Mouse (Mus musculus) forebrain, postnatal 0 days (tissue): Measurements from ENCODE around the gene Trim8. TPM values are rescaled to one million over a fixed set of nuclear protein-coding genes. Genes with fewer than 3 reads are reported as not detected.

Experiments
- ATAC-seq: fragments of 200-750 bp; cut with Nextera tagmentation; 2 replicates; pipeline ENCODE4 v1.8.0; 2017; ENCODE audit warnings: mild to moderate bottlenecking, moderate library complexity
- DNase-seq: peaks from one replicate; pipeline ENCODE4 v3.0.0-alpha.2; 2015
- H3K27ac ChIP-seq: fragments of 300-500 bp; sonication (generic); 2 replicates; pipeline ENCODE4 v1.5.1; 2014; ENCODE audit warnings: low read depth, mild to moderate bottlenecking, antibody characterized with exemption, low read length, moderate library complexity, mixed read lengths
- H3K27me3 ChIP-seq: fragments of 300-500 bp; sonication (generic); 2 replicates; pipeline ENCODE4 v1.6.1; 2014; ENCODE audit warnings: mild to moderate bottlenecking, low read length, mixed read lengths; ENCODE audit not compliant: insufficient read depth
- H3K36me3 ChIP-seq: fragments of 300-500 bp; sonication (generic); 2 replicates; pipeline ENCODE4 v1.6.1; 2014; ENCODE audit warnings: mild to moderate bottlenecking, moderate library complexity; ENCODE audit not compliant: insufficient read depth
- H3K4me1 ChIP-seq: fragments of 300-500 bp; sonication (generic); 2 replicates; pipeline ENCODE4 v1.6.1; 2014; ENCODE audit warnings: antibody characterized with exemption; ENCODE audit not compliant: insufficient read depth
- H3K4me2 ChIP-seq: fragments of 300-500 bp; sonication (generic); 2 replicates; pipeline ENCODE4 v1.6.1; 2014; ENCODE audit warnings: low read depth, mild to moderate bottlenecking, moderate library complexity
- H3K4me3 ChIP-seq: fragments of 300-500 bp; sonication (generic); 2 replicates; pipeline ENCODE4 v1.5.1; 2014; ENCODE audit warnings: low read depth, low read length, mixed read lengths
- H3K9ac ChIP-seq: fragments of 300-500 bp; sonication (generic); 2 replicates; pipeline ENCODE4 v1.6.1; 2014; ENCODE audit warnings: mild to moderate bottlenecking
- H3K9me3 ChIP-seq: fragments of 300-500 bp; sonication (generic); 2 replicates; pipeline ENCODE4 v1.6.1; 2016; ENCODE audit warnings: low read length
- CTCF ChIP-seq: sonication (generic); IDR thresholded peaks from 2 replicates; pipeline ENCODE4 v1.5.1; 2016; ENCODE audit warnings: antibody characterized with exemption, control low read depth, low read depth
- WGBS: fragments of 180-500 bp; shearing (Covaris S2); extraction: QIAGEN DNeasy Blood & Tissue Kit; methylation state at CpG from one replicate; pipeline ENCODE4 v1.1.7; 2014; 5-methylcytosine and 5-hydroxymethylcytosine counted together
- polyA plus RNA-seq: library from polyadenylated mRNA; unstranded; fragments of >200 nt; fragmentation: Nextera tagmentation; extraction: Ambion mirVana; gene quantifications from 2 replicates; pipeline ENCODE4 v1.2.1, GENCODE M21; 2015
- total RNA-seq: library from RNA; depleted of rRNA; stranded (reverse); fragments of >200 nt; gene quantifications from 2 replicates; pipeline ENCODE4 v1.2.3, GENCODE M21; 2014; rRNA removed

Trim8 gene
- total and polyA plus RNA-seq, 2 experiments from 2014 or later = 28.2 to 76.5 TPM

DNA sequence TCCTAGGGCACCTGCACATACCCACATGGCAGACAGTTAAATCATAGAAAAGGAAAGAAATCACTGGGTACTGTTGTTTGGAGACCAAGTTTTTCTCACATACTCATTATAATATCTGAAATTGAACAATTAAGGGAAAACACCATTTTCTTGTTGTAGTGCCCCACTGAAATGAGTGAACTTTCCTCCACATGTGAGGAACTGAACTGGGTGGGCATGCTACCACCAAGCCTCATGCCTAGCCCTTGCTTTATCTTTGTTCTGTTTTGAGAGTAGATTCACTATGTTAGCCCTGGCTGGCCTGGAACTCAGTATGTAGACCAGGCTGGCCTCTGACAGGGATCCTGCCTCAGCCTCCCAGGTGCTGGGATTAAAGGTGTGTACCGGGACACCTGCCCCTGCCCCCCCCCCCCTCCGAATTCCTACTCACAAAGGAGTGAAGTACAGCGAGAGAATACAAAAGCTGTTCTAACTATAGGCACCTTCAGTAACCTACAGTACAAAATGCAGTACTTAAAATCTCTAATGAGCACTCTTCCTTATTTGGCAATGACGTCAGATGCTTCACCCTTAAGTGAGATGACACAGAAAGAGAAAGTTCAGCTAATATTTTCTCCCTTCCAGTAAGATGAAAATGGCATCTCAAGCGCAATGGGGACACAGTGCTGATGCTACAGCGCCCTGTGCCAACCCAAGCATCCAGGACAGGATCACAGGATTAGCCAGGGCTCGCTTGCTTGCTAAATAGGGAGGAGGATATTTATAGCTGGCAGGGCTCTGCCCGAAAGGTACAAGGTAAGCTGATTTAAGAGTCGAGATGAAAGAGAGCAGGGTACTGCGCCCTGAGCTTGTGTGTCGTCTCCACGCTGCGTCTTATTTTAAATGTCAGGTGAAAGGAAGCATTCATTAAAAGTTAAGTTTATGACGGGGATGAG, 61.3 kb downstream of the Trim8 start:
- Histone ChIP-seq H3K36me3 (peaks cover 4% of the 10 kb centered on the region; the same call in 1 of the 2 replicates), H3K9ac (no peak overlapping the region), H3K27ac (peak overlapping the region; percentile 36), H3K27me3 (no peaks in the 10 kb centered on the region), H3K4me1 (0 out of 2 replicates have a peak, but pooled peaks cover 3% of the 10 kb centered on the region), H3K4me3 (no peak overlapping the region), H3K9me3 (no peaks in the 10 kb centered on the region), H3K4me2 (no peak overlapping the region)
- no peak for DNase-seq
- no peak for TF ChIP-seq CTCF
- 82% methylated on average over 14 of the region's 14 CpGs for WGBS
- no peak for ATAC-seq

DNA sequence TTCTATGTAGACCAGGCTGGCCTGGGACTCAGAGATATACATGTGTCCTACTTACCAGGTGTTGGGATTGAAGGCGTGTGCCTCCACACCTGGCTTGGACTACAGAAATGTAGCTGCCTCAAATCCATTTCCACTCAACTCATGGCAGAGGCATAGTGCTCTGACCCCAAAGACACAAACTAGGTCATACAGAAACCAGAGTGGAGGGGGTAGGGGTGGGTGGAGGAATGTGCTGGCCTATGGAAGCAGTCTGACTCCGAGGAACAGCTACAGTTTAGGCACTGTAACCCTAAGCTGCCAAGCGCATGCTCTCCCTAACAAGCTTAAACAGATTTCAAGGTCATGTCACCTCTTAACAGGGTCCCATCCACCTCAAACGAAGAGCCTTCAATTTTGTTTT, 62.1 kb downstream of the Trim8 start:
- no peaks in the 10 kb centered on the region for H3K27me3 ChIP-seq
- no peak overlapping the region for H3K4me3 ChIP-seq
- 0 out of 2 replicates have a peak, but pooled peaks cover 3% of the 10 kb centered on the region for H3K4me1 ChIP-seq
- DNase-seq (no peak), ATAC-seq (no peak)
- H3K4me2 ChIP-seq = no peak overlapping the region
- H3K9ac ChIP-seq = no peak overlapping the region
- no peaks in the 10 kb centered on the region for H3K9me3 ChIP-seq
- no peak for TF ChIP-seq CTCF
- no peak overlapping the region for H3K27ac ChIP-seq
- 79% methylated on average over 4 of the region's 4 CpGs for WGBS
- H3K36me3 ChIP-seq = no peaks in the 10 kb centered on the region; the same call in 1 of the 2 replicates

DNA sequence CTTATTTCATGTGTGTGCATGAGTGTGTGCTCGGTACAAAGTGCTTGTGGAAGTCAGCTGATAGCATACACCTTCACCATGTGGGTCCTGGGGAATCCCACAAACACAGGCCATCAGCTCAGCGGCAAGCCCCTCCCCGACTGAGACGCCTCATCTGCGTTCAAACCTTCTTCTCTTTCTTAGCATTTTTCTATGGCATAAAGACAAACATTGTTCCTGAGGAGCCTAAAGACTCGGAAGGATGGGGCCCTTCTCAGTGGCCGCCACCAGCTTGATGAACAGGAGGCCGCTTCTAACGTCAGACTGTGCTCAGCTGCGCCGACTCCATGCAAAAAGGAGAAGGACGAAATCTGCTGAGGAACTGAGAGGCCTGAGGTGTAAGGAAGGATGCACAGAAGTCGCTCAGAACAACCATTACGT, 62.6 kb downstream of the Trim8 start:
- H3K4me3 ChIP-seq = no peak overlapping the region
- no peaks in the 10 kb centered on the region for H3K27me3 ChIP-seq
- no peak overlapping the region for H3K9ac ChIP-seq
- no peak overlapping the region for H3K4me2 ChIP-seq
- ATAC-seq (no peak), DNase-seq (no peak)
- 0 out of 2 replicates have a peak, but pooled peaks cover 3% of the 10 kb centered on the region for H3K4me1 ChIP-seq
- no peaks in the 10 kb centered on the region for H3K9me3 ChIP-seq
- no peaks in the 10 kb centered on the region; the same call in 1 of the 2 replicates for H3K36me3 ChIP-seq
- TF ChIP-seq CTCF = no peak
- no peak overlapping the region for H3K27ac ChIP-seq
- 64% methylated on average over 14 of the region's 14 CpGs for WGBS

Other genes starting within 250 kb of the Trim8 start
- gene Nfkb2, start 197.4 kb upstream of the Trim8 start, total RNA-seq = 2.2 TPM in 2 replicates
- 1.2 and 1.3 TPM in 2 replicates for gene Nfkb2, start 197.4 kb upstream of the Trim8 start, polyA plus RNA-seq
- 395 and 483 TPM in 2 replicates for gene Psd, start 174.5 kb upstream of the Trim8 start, total RNA-seq
- gene Psd, start 174.5 kb upstream of the Trim8 start, polyA plus RNA-seq = 158 and 178 TPM in 2 replicates
- gene Fbxl15, start 173.5 kb upstream of the Trim8 start, total RNA-seq = 37.2 and 54.8 TPM in 2 replicates
- 50.3 and 59.1 TPM in 2 replicates for gene Fbxl15, start 173.5 kb upstream of the Trim8 start, polyA plus RNA-seq
- 214 and 275 TPM in 2 replicates for gene Cuedc2, start 163.0 kb upstream of the Trim8 start, total RNA-seq
- 388 and 443 TPM in 2 replicates for gene Cuedc2, start 163.0 kb upstream of the Trim8 start, polyA plus RNA-seq
- 4.1 and 5.3 TPM in 2 replicates for gene Mfsd13a, start 160.6 kb upstream of the Trim8 start, total RNA-seq
- gene Mfsd13a, start 160.6 kb upstream of the Trim8 start, polyA plus RNA-seq = 11.5 and 14.1 TPM in 2 replicates
- gene 2310034G01Rik, start 151.4 kb upstream of the Trim8 start, total RNA-seq = 2.4 and 4.3 TPM in 2 replicates
- gene 2310034G01Rik, start 151.4 kb upstream of the Trim8 start, polyA plus RNA-seq = 2.0 and 2.3 TPM in 2 replicates
- gene Actr1a, start 106.0 kb upstream of the Trim8 start, total RNA-seq = 356 and 372 TPM in 2 replicates
- gene Actr1a, start 106.0 kb upstream of the Trim8 start, polyA plus RNA-seq = 360 and 367 TPM in 2 replicates
- gene Sufu, start 104.8 kb upstream of the Trim8 start, total RNA-seq = 9.4 and 13.1 TPM in 2 replicates
- gene Sufu, start 104.8 kb upstream of the Trim8 start, polyA plus RNA-seq = 12.7 and 17.7 TPM in 2 replicates
- gene Arl3, start 71.5 kb downstream of the Trim8 start, total RNA-seq = 98.1 and 138 TPM in 2 replicates
- 184 and 202 TPM in 2 replicates for gene Arl3, start 71.5 kb downstream of the Trim8 start, polyA plus RNA-seq
- gene Sfxn2, start 71.7 kb downstream of the Trim8 start, total RNA-seq = 8.0 and 12.6 TPM in 2 replicates
- 8.2 and 10.6 TPM in 2 replicates for gene Sfxn2, start 71.7 kb downstream of the Trim8 start, polyA plus RNA-seq
- 32.6 and 37.0 TPM in 2 replicates for gene Wbp1l, start 97.4 kb downstream of the Trim8 start, total RNA-seq
- 16.4 and 25.4 TPM in 2 replicates for gene Wbp1l, start 97.4 kb downstream of the Trim8 start, polyA plus RNA-seq
- gene Cyp17a1, start 171.5 kb downstream of the Trim8 start, total RNA-seq = 0.08 TPM in 1 of 2 replicates, not detected in the other
- gene Cyp17a1, start 171.5 kb downstream of the Trim8 start, polyA plus RNA-seq = not detected in 2 replicates
- gene Borcs7, start 188.2 kb downstream of the Trim8 start, total RNA-seq = 14.4 and 15.2 TPM in 2 replicates
- gene Borcs7, start 188.2 kb downstream of the Trim8 start, polyA plus RNA-seq = 20.6 and 29.5 TPM in 2 replicates
- 14.5 and 17.4 TPM in 2 replicates for gene As3mt, start 205.8 kb downstream of the Trim8 start, total RNA-seq
- 14.4 and 18.4 TPM in 2 replicates for gene As3mt, start 205.8 kb downstream of the Trim8 start, polyA plus RNA-seq